Mouse (Mus musculus): ENCODE data around the gene Gtpbp4.
"Not testable (repeated sequence)": the region's sequence is repeated elsewhere in the genome, so short reads cannot be mapped to it uniquely, and the experiment has no call there.

The Gtpbp4 gene

DNA sequence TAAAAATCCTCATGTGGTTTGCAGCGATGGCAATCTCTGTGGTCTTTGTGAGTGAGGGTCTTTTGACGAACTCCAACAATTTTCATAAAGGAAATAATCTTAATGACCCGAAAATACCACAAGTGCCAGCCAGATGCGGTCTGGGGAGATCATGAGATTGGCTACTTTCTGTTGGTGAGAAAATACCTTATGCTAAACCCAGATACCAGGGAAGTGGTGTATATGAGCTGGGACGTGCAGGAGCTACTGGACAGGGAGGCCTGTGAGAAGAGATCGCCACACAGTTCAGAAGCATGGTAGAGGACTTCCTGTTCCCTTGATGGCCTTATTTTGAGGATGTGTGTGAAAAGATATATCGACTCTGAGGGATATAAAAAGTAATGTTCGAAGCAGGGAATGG lies 28.1 kb downstream of the Gtpbp4 start:
- DNase-seq = no peak

DNA sequence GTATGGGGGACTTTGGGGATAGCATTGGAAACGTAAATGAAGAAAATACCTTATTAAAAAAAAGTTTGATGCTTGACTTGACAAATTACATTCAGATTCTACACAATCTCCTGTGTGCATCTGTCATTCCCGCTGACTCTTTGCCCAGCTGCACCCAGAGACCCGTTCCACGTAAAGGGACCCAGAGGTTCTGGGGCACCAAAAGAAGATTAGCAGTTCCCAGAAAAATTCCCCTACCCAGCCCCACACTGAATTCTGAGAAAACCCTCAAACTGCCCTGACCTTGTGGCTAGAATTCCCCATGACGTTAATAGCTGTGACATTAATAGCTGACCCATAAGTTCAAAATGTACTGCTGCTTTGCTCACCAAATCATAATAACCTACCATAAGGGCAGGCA lies 30.7 kb downstream of the Gtpbp4 start:
- DNase-seq = no peak

DNA sequence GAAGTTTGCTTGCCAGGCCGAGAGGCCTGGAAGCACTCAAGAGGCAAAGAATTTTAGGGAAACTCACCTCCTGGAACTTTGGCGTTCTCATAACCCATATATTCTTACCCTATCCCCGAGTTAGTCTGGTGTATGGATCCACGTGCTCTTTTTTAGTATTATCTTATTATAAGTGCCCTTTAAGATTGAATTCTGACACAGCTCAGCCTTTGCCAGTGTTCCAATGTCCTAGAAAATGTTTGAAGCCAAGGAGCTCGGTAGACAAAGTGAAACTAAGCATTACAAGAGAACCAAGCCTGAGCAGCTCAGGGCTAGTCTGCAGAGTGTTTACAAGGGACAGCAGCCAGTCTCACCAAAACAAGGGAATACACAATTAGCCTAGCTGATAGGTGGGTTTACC lies 33.6 kb downstream of the Gtpbp4 start:
- not testable (repeated sequence) for DNase-seq

DNA sequence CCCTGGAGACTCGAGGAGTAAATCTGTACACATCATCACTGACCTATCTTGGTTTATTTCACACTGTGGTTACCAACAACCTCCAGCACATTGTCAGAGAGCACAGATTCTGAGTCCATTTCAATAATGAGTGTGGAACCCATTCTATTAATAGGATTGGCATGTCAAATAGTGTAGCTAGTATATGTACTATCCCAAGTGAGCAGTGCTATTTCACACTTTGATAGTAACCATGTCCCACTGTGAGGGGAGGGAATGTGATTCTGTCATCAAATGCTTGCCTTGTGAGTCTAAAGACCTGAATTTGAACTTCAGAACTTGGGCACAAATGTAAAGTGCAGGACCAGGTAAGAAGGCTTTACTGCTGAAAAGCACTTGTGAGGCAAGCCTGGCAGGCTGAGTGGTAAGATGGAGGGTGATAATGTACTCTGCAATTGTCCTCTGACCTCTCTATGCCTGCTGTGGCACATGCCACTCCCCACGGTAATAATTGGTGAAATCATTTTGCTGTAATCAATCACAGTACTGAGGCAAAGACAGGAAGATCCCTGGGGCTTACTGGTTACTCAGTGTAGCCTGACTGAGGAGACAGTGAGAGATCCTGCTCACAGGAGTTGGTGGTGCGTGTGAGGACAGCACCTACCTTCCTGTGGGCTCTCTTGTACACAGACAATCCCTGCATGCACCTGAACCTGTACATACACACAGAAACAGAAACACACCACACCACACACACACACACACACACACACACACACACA lies 34.6 kb downstream of the Gtpbp4 start:
- DNase-seq = not testable (repeated sequence)

DNA sequence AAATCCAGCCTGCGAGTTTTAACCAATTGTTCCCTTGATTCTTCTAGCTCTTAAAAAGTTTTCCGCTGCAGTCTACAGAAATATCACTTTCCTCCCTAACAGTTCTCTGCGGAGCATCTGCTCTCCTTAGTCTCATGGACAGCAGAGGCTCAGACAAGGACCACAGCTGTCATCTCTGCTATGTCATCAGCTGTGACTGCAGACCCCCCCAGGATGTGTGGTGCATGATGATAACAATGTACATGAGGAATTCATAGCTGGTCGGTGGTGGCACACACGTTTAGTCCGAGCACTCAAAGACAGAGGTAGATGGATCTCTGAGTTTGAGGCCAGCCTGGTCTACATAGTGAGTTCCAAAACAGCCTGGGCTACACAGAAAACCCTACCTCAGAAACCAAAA lies 36.3 kb downstream of the Gtpbp4 start:
- not testable (repeated sequence) for DNase-seq

DNA sequence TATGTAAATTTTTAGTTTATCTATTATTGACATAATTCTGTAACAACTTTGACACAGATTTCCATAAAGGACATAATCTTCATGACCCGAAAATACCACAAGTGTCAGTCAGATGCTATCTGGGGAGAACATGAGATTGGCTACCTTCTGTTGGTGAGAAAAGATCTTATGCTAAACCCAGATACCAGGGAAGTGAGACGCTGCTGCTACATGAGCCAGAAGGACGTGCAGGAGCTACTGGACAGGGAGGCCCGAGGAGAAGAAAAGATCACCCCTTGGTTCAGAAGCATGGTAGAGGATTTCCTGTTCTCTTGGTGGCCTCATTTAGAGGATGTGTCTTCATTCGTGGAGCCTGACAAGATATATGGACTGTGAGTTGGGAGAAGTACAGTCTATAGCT lies 36.8 kb downstream of the Gtpbp4 start:
- DNase-seq = not testable (repeated sequence)

DNA sequence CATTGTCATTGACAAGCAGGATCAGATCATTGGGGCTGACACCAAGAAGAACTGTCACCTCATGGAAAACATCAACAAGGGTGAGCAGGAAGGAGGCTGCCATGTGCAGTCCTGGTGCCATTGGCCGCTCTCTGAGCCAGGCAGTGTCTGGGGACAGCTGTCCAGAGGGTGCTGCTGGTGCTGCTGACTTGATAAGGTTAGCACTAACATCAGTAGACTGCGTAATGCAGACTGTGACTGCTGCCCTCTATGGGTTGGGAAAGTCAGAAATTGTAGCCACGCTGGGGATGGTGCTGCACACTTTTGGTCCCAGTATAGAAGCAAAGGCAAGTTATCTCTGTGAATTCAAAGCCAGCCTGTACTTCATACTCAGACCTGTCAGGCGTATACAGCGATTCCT lies 39.0 kb downstream of the Gtpbp4 start:
- not testable (repeated sequence) for DNase-seq

DNA sequence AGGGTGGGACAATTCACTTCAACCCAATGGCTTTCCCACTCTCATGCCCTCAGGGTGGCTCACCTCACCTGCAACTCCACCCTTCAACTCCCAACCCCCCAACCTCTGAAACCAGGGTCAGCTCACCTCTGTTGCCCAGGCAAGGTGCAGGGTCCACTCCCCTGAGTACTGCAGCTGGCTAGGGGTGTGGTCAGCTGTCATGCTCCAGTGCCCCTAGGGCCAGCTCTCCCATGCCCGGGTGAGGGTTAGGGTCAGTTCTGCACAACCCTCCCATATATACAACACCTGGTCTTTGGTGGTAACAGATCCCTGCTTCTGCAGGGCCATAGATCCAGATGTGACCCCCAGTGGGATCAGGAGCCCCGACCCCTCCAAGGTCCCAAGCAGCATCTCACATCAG lies 40.8 kb downstream of the Gtpbp4 start:
- DNase-seq = not testable (repeated sequence)

DNA sequence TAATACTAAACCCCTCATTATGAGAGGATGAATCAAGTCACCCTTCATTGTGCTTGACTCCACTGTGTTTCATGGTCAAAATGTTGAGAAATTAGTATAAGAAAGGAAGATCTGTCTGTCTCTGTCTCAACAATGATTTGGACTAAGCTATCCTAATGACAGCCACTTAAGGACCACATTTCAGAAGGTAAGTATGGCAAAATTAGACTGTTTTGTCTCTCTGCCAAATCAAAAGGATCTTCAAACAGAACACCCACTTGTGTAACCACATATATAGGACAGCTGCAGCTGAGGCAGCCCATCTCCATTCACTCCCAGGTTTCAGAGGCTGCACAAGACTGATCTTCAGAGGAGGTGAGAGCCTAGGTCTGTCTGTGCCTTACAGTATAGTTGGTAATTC lies 43.3 kb downstream of the Gtpbp4 start, which contains the start of gene Idi2:
Gene Idi2 (plus strand): TSS at position 301 of the 400 bp plus-strand sequence.
- DNase-seq = not testable (repeated sequence)

DNA sequence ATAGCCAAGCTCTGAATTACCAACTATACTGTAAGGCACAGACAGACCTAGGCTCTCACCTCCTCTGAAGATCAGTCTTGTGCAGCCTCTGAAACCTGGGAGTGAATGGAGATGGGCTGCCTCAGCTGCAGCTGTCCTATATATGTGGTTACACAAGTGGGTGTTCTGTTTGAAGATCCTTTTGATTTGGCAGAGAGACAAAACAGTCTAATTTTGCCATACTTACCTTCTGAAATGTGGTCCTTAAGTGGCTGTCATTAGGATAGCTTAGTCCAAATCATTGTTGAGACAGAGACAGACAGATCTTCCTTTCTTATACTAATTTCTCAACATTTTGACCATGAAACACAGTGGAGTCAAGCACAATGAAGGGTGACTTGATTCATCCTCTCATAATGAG lies 47.8 kb downstream of the Gtpbp4 start, which contains the start of gene Gm9745:
Gene Gm9745 (minus strand): TSS at position 101 of the 400 bp plus-strand sequence.
- not testable (repeated sequence) for DNase-seq

DNA sequence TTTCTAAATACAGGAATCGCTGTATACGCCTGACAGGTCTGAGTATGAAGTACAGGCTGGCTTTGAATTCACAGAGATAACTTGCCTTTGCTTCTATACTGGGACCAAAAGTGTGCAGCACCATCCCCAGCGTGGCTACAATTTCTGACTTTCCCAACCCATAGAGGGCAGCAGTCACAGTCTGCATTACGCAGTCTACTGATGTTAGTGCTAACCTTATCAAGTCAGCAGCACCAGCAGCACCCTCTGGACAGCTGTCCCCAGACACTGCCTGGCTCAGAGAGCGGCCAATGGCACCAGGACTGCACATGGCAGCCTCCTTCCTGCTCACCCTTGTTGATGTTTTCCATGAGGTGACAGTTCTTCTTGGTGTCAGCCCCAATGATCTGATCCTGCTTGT lies 52.1 kb downstream of the Gtpbp4 start:
- DNase-seq = not testable (repeated sequence)

DNA sequence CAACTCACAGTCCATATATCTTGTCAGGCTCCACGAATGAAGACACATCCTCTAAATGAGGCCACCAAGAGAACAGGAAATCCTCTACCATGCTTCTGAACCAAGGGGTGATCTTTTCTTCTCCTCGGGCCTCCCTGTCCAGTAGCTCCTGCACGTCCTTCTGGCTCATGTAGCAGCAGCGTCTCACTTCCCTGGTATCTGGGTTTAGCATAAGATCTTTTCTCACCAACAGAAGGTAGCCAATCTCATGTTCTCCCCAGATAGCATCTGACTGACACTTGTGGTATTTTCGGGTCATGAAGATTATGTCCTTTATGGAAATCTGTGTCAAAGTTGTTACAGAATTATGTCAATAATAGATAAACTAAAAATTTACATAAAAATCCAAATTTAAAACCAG lies 54.2 kb downstream of the Gtpbp4 start:
- DNase-seq = not testable (repeated sequence)

DNA sequence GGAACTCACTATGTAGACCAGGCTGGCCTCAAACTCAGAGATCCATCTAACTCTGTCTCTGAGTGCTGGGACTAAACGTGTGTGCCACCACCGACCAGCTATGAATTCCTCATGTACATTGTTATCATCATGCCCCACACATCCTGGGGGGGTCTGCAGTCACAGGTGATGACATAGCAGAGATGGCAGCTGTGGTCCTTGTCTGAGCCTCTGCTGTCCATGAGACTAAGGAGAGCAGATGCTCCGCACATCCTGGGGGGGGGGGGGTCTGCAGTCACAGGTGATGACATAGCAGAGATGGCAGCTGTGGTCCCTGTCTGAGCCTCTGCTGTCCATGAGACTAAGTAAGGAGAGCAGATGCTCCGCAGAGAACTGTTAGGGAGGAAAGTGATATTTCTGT lies 54.8 kb downstream of the Gtpbp4 start:
- DNase-seq = not testable (repeated sequence)

DNA sequence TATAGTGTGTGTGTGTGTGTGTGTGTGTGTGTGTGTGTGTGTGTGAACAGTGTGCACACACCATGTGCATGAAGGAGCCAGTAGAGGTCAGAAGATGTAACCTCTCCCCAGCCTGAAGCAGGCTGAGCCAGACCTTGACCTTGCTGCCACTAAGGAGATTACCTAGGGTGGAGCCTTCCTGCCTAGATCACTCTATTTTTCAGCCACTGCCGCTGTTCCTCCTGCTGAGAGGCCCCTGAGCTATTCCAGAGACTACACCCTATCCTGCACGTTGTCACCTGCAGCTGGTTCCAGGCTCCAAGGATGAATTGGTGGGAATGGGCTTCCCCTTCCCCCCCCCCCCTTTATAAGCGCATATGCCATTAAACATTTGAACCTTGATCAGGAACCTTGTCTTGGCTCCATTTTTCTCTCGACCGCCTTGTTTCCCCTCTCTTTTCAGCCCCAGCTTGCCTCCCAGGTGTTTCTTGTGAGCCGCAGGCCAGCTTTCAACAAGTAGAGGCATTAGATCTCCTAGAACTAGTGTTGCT lies 58.2 kb downstream of the Gtpbp4 start:
- DNase-seq = not testable (repeated sequence)

DNA sequence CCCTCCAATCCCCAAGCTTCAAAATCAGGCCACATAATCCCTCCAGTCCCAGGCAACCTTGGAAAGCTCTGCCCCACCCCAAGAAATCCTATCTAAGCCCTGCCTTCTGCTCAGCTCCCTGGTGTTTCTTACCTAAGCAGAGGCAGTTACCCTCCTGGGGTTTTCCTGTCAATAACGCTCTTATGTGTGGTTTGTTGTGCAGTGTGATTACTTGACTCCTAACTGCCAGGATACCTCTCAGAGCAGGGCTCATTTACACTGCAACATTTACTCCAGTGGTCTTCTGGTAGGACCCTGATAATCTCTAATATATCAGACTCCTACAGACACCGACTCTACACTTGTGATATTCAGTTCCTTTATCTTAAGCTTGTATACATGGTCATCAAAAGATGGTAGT lies 62.4 kb downstream of the Gtpbp4 start:
- DNase-seq = no peak

Data from lung, postnatal 10 days (tissue).